Mouse (Mus musculus): ENCODE measurements around the gene Alkbh3.

GRCm38 (mm10) chr2:94042461-94042860 lies 31.9 kb upstream of the Alkbh3 start:
- no peak for TF ChIP-seq CTCF (IDR thresholded peaks at IDR 0.05; ENCODE audit: control insufficient read depth, insufficient read depth, insufficient replicate concordance, low read depth, low read length)
- no peak for TF ChIP-seq POLR2A (IDR thresholded peaks at IDR 0.05; ENCODE audit: control insufficient read depth, low read depth, low read length)
